Mouse (Mus musculus) bone marrow macrophage, adult 2 months (primary cell): Measurements from ENCODE around the gene Tmem126a.

Experiments used
- CTCF ChIP-seq: IDR thresholded peaks from 2 replicates; pipeline ENCODE4 v1.5.1; 2012; ENCODE audit warnings: low read depth, mild to moderate bottlenecking, low read length, moderate library complexity
- POLR2A ChIP-seq: IDR thresholded peaks from 2 replicates; pipeline ENCODE4 v1.6.1; 2012; ENCODE audit warnings: mild to moderate bottlenecking, low read depth, low read length, borderline replicate concordance

GRCm38 (mm10) chr7:90473511-90473910 lies 16.5 kb upstream of the Tmem126a start:
- TF ChIP-seq CTCF (no peak), POLR2A (no peak)
